Comparison of ENCODE assay signal across 26 mouse cellular contexts in genomic region chr3:131645203-131645602, GRCm38 (mm10).
A peak's percentile ranks its signal among the peaks of the same experiment; 100 is the strongest.
DNase-seq lines count a peak whose midpoint lies in the region; ATAC-seq and TF ChIP-seq lines count a peak whose summit lies in the region.
"Had no signal": no experiment of that assay in that cellular context is flagged by ENCODE, and none has a peak within 500 bp of the region (broad histone marks: within the 10 kb centered on the region; RNA-seq: fewer than 3 reads in every experiment).

No protein-coding gene starts in this region.

- peaks cover 14% of the 10 kb centered on the region; the same call in 1 of the 2 replicates for H3K4me1 ChIP-seq in limb, embryonic 15.5 days
- peaks cover 4% of the 10 kb centered on the region; the same call in 1 of the 2 replicates for H3K4me1 ChIP-seq in limb, embryonic 10.5 days
- H3K4me1 ChIP-seq in forebrain, postnatal 0 days (ENCODE audit: insufficient read depth): no peaks in the 10 kb centered on the region
- H3K4me1 ChIP-seq: forebrain, embryonic 12.5 days; forebrain, embryonic 15.5 days; heart, embryonic 12.5 days; heart, embryonic 15.5 days had no signal

- DNase-seq in limb, embryonic 10.5 days (ENCODE audit: low spot score): no peak
- DNase-seq in 3T3-L1 (ENCODE audit: low read depth, low spot score) (peak; percentile 37), adipocyte (ENCODE audit: low spot score) (peak; percentile 61)
- no peak for DNase-seq in forebrain, postnatal 0 days
- DNase-seq in kidney, postnatal 25 days: no peak
- DNase-seq: adrenal gland, postnatal 10 days; adrenal gland, postnatal 36 days; cerebellum, adult 18-20 months; cerebellum, adult 9-10 months; cerebellum, postnatal 14 days; gastrocnemius, postnatal 10 days; gastrocnemius, postnatal 36 days; heart, adult 18-20 months; heart, postnatal 10 days; heart, postnatal 4 days had no signal

- TF ChIP-seq CTCF in forebrain, postnatal 0 days (IDR thresholded peaks at IDR 0.05; ENCODE audit: low read depth): no peak

- no peaks in the 10 kb centered on the region for H3K9me3 ChIP-seq in limb, embryonic 15.5 days
- H3K9me3 ChIP-seq in limb, embryonic 10.5 days (replicated peaks): no peaks in the 10 kb centered on the region
- no peaks in the 10 kb centered on the region for H3K9me3 ChIP-seq in forebrain, postnatal 0 days (ENCODE audit: low read length)
- H3K9me3 ChIP-seq: forebrain, embryonic 12.5 days; forebrain, embryonic 15.5 days; heart, embryonic 15.5 days had no signal

- 80% methylated on average over 5 of the region's 5 CpGs for WGBS in limb, embryonic 15.5 days
- 89% methylated on average over 5 of the region's 5 CpGs for WGBS in limb, embryonic 10.5 days
- 90% methylated on average over 5 of the region's 5 CpGs for WGBS in forebrain, postnatal 0 days

- no peaks in the 10 kb centered on the region for H3K27me3 ChIP-seq in limb, embryonic 15.5 days
- H3K27me3 ChIP-seq in limb, embryonic 10.5 days (ENCODE audit: low read depth, poor library complexity, severe bottlenecking): no peaks in the 10 kb centered on the region
- H3K27me3 ChIP-seq in forebrain, postnatal 0 days (ENCODE audit: insufficient read depth, low read length): no peaks in the 10 kb centered on the region
- H3K27me3 ChIP-seq: forebrain, embryonic 12.5 days; forebrain, embryonic 15.5 days; heart, embryonic 12.5 days; heart, embryonic 15.5 days had no signal

- no peak overlapping the region for H3K9ac ChIP-seq in limb, embryonic 15.5 days
- no peak overlapping the region for H3K9ac ChIP-seq in forebrain, postnatal 0 days
- H3K9ac ChIP-seq: forebrain, embryonic 12.5 days; forebrain, embryonic 15.5 days; heart, embryonic 12.5 days; heart, embryonic 15.5 days; hindbrain, embryonic 14.5 days had no signal

- peaks cover 10% of the 10 kb centered on the region for H3K36me3 ChIP-seq in limb, embryonic 15.5 days
- H3K36me3 ChIP-seq in limb, embryonic 10.5 days: peaks cover 19% of the 10 kb centered on the region
- peaks cover 8% of the 10 kb centered on the region; the same call in 1 of the 2 replicates for H3K36me3 ChIP-seq in forebrain, postnatal 0 days (ENCODE audit: insufficient read depth)

- no peak for ATAC-seq in limb, embryonic 15.5 days (ENCODE audit: insufficient number of reproducible peaks, low FRiP score, low TSS enrichment, low read depth)
- no peak for ATAC-seq in forebrain, postnatal 0 days
- ATAC-seq: activated CD4-positive, CD25-positive, alpha-beta regulatory T cell, adult 4 months; CD4-positive, CD25-positive, alpha-beta regulatory T cell, adult 4 months; forebrain, embryonic 15.5 days; hindbrain, postnatal 0 days; inflammation-experienced regulatory T-cells, adult 6 months; intestine, embryonic 16.5 days had no signal

- H3K27ac ChIP-seq in limb, embryonic 15.5 days: peak overlapping the region; percentile 67; the same call in 1 of the 2 replicates
- no peak overlapping the region for H3K27ac ChIP-seq in limb, embryonic 10.5 days
- no peak overlapping the region for H3K27ac ChIP-seq in forebrain, postnatal 0 days (ENCODE audit: low read depth, low read length)
- H3K27ac ChIP-seq: forebrain, embryonic 12.5 days; forebrain, embryonic 15.5 days; heart, embryonic 15.5 days; hindbrain, embryonic 14.5 days; hindbrain, postnatal 0 days had no signal

- no peak overlapping the region for H3K4me2 ChIP-seq in limb, embryonic 15.5 days
- H3K4me2 ChIP-seq in forebrain, postnatal 0 days (ENCODE audit: low read depth): no peak overlapping the region
- H3K4me2 ChIP-seq: forebrain, embryonic 12.5 days; forebrain, embryonic 15.5 days; heart, embryonic 12.5 days; heart, embryonic 15.5 days; hindbrain, embryonic 14.5 days had no signal

- no peak overlapping the region for H3K4me3 ChIP-seq in limb, embryonic 15.5 days
- H3K4me3 ChIP-seq in limb, embryonic 10.5 days: no peak overlapping the region
- no peak overlapping the region for H3K4me3 ChIP-seq in forebrain, postnatal 0 days (ENCODE audit: low read depth, low read length)
- H3K4me3 ChIP-seq: forebrain, embryonic 12.5 days; forebrain, embryonic 15.5 days; heart, embryonic 12.5 days; heart, embryonic 15.5 days had no signal

Comparison
In these comparisons a context has a peak if more than half of its experiments do, and no peak if none do; other contexts are left out.
1. DNase-seq: peak in 3T3-L1 (single experiment) and adipocyte (single experiment); none in limb, embryonic 10.5 days (single experiment), forebrain, postnatal 0 days (single experiment) and kidney, postnatal 25 days (0 of 2).